Mouse (Mus musculus): ENCODE results near the gene Josd2. TPM values are rescaled to one million over a fixed set of nuclear protein-coding genes. Genes with fewer than 3 reads are reported as not detected.
A peak's percentile ranks its signal among the peaks of the same experiment; 100 is the strongest.

The Josd2 gene
- polyA plus RNA-seq, 1 experiment from 2014 or later, result 78.5 TPM

DNA sequence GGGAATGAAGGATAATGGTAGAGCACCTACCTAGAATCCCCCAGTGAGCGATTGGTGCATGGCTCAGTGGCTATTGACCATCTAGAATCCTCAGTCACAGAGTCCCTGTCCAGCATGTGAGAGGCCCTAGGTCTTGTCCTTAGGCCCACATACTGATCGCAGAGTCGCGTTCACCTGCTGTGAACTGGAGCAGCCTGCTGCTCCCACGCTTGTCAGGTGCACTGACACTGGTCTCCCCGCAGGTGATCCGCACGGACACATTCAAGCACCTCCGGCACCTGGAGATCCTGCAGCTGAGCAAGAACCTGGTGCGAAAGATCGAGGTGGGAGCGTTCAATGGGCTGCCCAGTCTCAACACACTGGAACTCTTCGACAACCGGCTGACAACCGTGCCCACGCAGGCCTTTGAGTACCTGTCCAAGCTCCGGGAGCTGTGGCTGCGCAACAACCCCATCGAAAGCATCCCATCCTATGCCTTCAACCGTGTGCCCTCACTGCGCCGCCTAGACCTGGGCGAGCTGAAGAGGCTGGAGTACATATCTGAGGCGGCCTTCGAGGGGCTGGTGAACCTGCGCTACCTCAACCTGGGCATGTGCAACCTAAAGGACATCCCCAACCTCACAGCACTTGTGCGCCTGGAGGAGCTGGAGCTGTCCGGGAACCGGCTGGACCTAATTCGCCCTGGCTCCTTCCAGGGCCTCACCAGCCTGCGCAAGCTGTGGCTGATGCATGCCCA is 6.8 kb upstream of the Josd2 start:
- H3K27me3 ChIP-seq (ENCODE audit: poor library complexity, severe bottlenecking), result peaks cover 62% of the 10 kb centered on the region
- H3K4me3 ChIP-seq, result no peak overlapping the region
- 83% methylated on average over 31 of the region's 31 CpGs for WGBS
- H3K36me3 ChIP-seq (replicated peaks), result peaks cover 85% of the 10 kb centered on the region
- H3K4me1 ChIP-seq, result peaks cover 37% of the 10 kb centered on the region
- H3K9me3 ChIP-seq, result peaks cover 4% of the 10 kb centered on the region; the same call in 1 of the 2 replicates
- DNase-seq (ENCODE audit: extremely low spot score, low spot score), result no peak
- H3K27ac ChIP-seq, result no peak overlapping the region

DNA sequence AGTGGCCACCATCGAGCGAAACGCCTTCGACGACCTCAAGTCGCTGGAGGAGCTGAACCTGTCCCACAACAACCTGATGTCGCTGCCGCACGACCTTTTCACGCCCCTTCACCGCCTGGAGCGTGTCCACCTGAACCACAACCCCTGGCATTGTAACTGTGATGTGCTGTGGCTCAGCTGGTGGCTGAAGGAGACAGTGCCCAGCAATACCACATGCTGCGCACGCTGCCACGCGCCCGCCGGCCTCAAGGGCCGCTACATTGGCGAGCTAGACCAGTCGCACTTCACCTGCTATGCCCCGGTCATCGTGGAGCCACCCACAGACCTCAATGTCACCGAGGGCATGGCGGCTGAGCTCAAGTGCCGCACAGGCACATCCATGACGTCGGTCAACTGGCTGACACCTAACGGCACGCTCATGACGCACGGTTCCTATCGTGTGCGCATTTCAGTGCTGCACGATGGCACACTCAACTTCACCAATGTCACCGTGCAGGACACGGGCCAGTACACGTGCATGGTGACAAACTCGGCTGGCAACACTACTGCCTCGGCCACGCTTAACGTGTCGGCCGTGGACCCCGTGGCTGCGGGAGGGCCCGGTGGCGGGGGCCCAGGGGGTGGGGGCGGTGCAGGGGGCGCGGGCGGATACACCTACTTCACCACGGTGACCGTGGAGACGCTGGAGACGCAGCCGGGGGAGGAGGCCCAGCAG is 6.1 kb upstream of the Josd2 start:
- peaks cover 44% of the 10 kb centered on the region for H3K4me1 ChIP-seq
- peaks cover 62% of the 10 kb centered on the region for H3K27me3 ChIP-seq (ENCODE audit: poor library complexity, severe bottlenecking)
- peaks cover 4% of the 10 kb centered on the region; the same call in 1 of the 2 replicates for H3K9me3 ChIP-seq
- peaks cover 77% of the 10 kb centered on the region for H3K36me3 ChIP-seq (replicated peaks)
- H3K27ac ChIP-seq, result no peak overlapping the region
- H3K4me3 ChIP-seq, result peak overlapping the region; percentile 37
- no peak for DNase-seq (ENCODE audit: extremely low spot score, low spot score)
- 73% methylated on average over 57 of the region's 57 CpGs for WGBS

DNA sequence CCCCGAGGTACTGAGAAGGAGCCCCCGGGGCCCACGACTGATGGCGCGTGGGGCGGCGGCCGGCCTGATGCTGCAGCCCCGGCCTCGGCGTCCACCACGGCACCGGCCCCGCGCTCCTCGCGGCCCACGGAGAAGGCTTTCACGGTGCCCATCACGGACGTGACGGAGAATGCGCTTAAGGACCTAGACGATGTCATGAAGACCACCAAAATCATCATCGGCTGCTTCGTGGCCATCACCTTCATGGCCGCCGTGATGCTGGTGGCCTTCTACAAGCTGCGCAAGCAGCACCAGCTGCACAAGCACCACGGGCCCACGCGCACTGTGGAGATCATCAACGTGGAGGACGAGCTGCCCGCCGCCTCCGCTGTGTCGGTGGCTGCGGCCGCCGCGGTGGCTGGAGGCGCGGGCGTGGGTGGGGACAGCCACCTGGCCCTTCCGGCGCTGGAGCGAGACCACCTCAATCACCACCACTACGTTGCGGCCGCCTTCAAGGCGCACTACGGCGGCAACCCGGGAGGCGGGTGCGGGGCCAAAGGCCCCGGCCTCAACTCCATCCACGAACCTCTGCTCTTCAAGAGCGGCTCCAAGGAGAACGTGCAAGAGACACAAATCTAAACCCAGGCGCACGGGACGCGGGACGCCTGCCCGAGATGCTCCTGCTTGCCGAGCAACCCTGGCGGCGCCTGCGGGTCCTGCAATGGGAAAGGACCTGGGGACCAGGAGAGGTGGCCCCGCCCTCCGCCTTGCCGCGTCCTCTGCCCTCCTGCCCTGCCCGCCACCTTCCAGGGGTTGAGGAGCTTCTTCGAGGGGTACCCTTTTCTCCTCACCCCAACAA is 5.3 kb upstream of the Josd2 start:
- H3K27me3 ChIP-seq (ENCODE audit: poor library complexity, severe bottlenecking), result peaks cover 62% of the 10 kb centered on the region

DNA sequence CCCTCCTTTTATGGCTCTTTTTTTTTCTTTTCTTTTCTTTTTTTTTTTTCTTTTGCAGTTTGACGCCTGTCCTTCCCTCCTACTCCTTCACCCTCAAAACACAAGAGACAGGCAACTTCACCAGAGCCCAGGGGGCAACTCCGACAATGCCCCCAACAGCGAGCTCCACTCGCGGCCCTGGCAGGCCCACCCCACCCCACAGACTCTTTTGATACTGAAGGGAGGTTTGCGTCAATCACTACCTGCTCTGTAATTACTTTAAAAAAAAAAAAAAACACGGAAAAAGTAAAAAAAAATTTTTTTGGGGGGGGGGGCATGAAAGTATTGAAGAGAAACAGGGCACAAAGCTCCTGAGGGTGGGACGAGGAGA is 4.7 kb upstream of the Josd2 start:
- peaks cover 4% of the 10 kb centered on the region; the same call in 1 of the 2 replicates for H3K9me3 ChIP-seq
- H3K27me3 ChIP-seq (ENCODE audit: poor library complexity, severe bottlenecking), result peaks cover 62% of the 10 kb centered on the region
- peaks cover 64% of the 10 kb centered on the region for H3K36me3 ChIP-seq (replicated peaks)
- DNase-seq (ENCODE audit: extremely low spot score, low spot score), result no peak
- H3K4me3 ChIP-seq, result no peak overlapping the region; the same call in 1 of the 2 replicates
- WGBS, result 39% methylated on average over 8 of the region's 8 CpGs
- H3K4me1 ChIP-seq, result peaks cover 54% of the 10 kb centered on the region
- H3K27ac ChIP-seq, result no peak overlapping the region

More for the DNA sequence above, 5.3 kb upstream of the Josd2 start:
- Histone ChIP-seq H3K4me1 (peaks cover 52% of the 10 kb centered on the region), H3K4me3 (peak overlapping the region; percentile 37), H3K27ac (no peak overlapping the region), H3K36me3 (replicated peaks) (peaks cover 70% of the 10 kb centered on the region), H3K9me3 (peaks cover 4% of the 10 kb centered on the region; the same call in 1 of the 2 replicates)
- DNase-seq (ENCODE audit: extremely low spot score, low spot score), result peak; percentile 73
- 26% methylated on average over 77 of the region's 77 CpGs for WGBS

DNA sequence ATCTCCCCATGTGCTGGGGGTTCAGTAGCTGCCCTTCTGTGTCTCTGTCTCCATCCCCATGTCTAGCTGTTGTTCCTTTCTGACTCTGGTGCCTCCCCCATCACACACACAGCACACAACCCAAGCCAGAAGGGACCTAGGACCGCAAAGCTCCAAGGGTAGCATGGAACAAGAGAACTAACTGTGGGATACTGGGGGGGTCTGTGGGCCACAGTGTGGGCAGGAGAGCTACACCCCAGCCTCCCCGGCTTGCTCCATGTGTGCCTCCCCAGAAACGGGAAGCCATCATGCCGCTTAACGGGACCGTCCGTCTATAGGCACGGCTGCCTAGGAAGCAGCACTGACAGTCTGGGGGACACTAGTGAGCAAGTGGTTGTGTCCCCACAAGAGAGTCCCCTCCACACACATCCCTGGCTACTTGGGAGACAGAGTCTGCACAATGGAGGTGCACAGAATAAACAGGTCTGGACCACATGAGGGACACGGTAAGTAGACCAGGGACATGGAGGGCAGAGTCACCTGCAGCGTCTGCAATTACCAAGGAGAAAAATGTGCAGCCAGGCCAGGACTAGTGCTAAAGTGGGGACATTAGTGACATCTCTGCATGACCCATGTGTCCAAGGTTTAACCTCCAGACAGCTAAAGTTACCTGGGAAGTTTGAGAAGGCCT is 4.1 kb upstream of the Josd2 start:
- peaks cover 62% of the 10 kb centered on the region for H3K27me3 ChIP-seq (ENCODE audit: poor library complexity, severe bottlenecking)
- DNase-seq (ENCODE audit: extremely low spot score, low spot score), result no peak
- 0 out of 2 replicates have a peak, but pooled peaks cover 4% of the 10 kb centered on the region for H3K9me3 ChIP-seq
- peaks cover 57% of the 10 kb centered on the region for H3K36me3 ChIP-seq (replicated peaks)
- peaks cover 60% of the 10 kb centered on the region for H3K4me1 ChIP-seq
- H3K4me3 ChIP-seq, result no peak overlapping the region
- no peak overlapping the region for H3K27ac ChIP-seq
- WGBS, result 91% methylated on average over 10 of the region's 10 CpGs

DNA sequence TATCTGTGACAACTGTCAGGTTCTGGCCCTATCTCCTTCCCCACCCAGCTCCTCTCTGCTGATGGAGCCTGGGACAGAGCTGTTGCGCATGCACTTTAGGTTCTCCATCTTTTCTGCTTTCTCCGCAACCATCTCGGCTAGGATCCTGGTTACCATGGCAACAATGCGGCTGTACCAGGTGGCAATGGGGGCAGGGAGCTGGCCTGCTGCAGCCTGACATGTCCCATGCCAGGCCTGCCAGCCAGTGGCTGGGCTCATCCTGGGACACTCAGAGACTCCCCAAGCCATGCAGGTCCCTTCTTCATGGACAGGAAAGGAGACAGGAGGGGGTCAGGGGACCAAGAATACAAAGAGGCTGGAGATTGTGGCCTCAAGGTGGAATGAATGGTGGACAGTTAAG is 3.3 kb upstream of the Josd2 start:
- H3K36me3 ChIP-seq (replicated peaks), result peaks cover 50% of the 10 kb centered on the region
- H3K4me1 ChIP-seq, result peaks cover 68% of the 10 kb centered on the region
- H3K4me3 ChIP-seq, result no peak overlapping the region

DNA sequence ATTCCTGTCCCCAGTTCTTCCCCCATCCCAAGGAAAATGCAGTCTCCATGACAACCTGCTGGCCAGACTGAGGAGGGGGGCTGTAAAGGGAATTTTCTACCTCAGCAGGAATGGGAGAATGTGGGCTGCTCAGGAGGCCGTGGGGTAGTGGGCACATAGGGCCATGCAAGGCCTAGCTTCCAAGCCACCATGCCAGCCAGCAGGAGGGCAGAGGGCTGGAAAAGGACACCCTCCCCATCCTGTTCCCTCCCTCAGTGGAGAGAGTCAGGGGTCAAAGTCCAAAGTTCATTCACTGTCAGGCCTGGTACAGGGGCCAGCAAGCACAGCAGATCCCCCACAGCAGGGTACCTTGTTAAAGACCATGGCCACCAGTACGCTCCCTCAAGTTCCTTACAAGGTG is 2.7 kb upstream of the Josd2 start, which contains the start of gene Aspdh:
Aspdh (plus strand) TSS at position 281 of the 400 bp plus-strand sequence.
- 60% methylated on average over 2 of the region's 2 CpGs for WGBS
- 0 out of 2 replicates have a peak, but pooled peaks cover 4% of the 10 kb centered on the region for H3K9me3 ChIP-seq
- DNase-seq (ENCODE audit: extremely low spot score, low spot score), result no peak
- H3K4me1 ChIP-seq, result peaks cover 71% of the 10 kb centered on the region
- peaks cover 46% of the 10 kb centered on the region for H3K36me3 ChIP-seq (replicated peaks)
- H3K27ac ChIP-seq, result peak within 1 kb of the TSS; percentile 45; the same call in 1 of the 2 replicates
- no peak within 1 kb of the TSS; the same call in 1 of the 2 replicates for H3K4me3 ChIP-seq
- H3K27me3 ChIP-seq (ENCODE audit: poor library complexity, severe bottlenecking), result peaks cover 47% of the 10 kb centered on the region

More for the DNA sequence above, 3.3 kb upstream of the Josd2 start:
- DNase-seq (ENCODE audit: extremely low spot score, low spot score), result no peak
- Histone ChIP-seq H3K9me3 (0 out of 2 replicates have a peak, but pooled peaks cover 4% of the 10 kb centered on the region), H3K27me3 (ENCODE audit: poor library complexity, severe bottlenecking) (peaks cover 53% of the 10 kb centered on the region), H3K27ac (0 out of 2 replicates have a peak overlapping the region, but pooled peaks have one; percentile 45)
- 29% methylated on average over 4 of the region's 4 CpGs for WGBS

DNA sequence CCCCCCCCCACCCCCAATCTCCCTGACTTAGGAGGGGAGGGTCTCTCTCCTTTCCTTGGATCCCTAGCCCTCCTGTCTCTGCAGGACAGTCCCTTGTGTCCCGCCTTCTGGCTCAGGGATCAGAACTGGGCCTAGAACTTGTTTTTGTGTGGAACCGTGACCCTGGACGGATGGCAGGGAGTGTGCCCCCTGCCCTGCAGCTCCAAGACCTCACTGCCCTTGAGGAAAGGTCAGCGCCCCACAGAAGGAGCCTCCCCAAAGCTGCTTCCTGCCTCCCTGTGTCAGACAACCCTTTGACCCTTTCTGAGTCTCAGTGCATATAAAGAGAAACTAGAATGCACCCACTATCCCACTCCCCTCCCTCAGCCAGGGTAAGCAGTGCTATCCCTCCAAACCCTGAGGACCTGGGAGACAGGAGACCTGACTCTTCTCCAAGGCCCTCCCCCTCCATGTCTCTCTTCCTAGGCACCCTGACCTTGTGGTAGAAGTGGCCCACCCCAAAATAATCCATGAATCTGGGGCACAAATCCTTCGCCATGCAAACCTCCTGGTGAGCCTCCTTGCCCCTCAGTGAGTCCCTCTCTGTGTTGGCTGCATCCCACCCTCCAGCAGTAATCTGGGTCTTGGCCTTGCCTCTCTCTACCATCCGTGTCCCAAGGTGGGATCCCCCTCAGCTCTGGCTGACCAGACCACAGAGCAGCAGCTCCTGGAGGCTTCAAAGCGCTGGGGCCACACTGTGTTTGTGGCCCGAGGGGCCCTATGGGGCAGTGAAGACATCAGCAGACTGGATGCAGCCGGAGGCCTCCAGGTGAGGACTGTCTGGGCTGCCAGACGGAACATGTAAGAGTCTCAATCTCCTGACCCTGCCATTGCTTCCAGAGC is 1.5 kb upstream of the Josd2 start:
- H3K27ac ChIP-seq, result 0 out of 2 replicates have a peak overlapping the region, but pooled peaks have one; percentile 16
- WGBS, result 79% methylated on average over 10 of the region's 10 CpGs
- peaks cover 75% of the 10 kb centered on the region for H3K4me1 ChIP-seq

DNA sequence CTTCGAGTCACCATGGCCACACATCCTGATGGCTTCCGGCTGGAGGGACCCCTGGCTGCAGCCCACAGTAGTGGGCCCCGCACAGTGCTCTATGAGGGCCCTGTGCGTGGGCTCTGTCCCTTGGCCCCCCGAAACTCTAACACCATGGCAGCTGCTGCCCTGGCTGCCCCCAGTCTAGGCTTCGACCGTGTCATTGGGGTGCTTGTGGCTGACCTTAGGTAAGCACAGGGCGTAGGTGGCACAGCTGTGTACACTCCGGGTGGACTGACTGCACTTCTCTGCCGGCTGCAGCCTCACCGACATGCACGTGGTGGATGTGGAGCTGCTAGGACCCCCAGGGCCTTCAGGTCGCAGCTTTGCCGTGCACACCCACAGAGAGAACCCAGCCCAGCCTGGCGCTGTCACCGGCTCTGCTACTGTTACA is 880 bp upstream of the Josd2 start:
- no peak for DNase-seq (ENCODE audit: extremely low spot score, low spot score)
- Histone ChIP-seq H3K27ac (peak overlapping the region; percentile 87), H3K9me3 (0 out of 2 replicates have a peak, but pooled peaks cover 4% of the 10 kb centered on the region), H3K4me3 (peak overlapping the region; percentile 60), H3K4me1 (peaks cover 75% of the 10 kb centered on the region), H3K27me3 (ENCODE audit: poor library complexity, severe bottlenecking) (peaks cover 29% of the 10 kb centered on the region), H3K36me3 (replicated peaks) (peaks cover 29% of the 10 kb centered on the region)
- WGBS, result 86% methylated on average over 16 of the region's 16 CpGs

More for the DNA sequence above, 1.5 kb upstream of the Josd2 start:
- H3K36me3 ChIP-seq (replicated peaks), result peaks cover 36% of the 10 kb centered on the region
- DNase-seq (ENCODE audit: extremely low spot score, low spot score), result no peak
- 0 out of 2 replicates have a peak, but pooled peaks cover 4% of the 10 kb centered on the region for H3K9me3 ChIP-seq
- H3K27me3 ChIP-seq (ENCODE audit: poor library complexity, severe bottlenecking), result peaks cover 36% of the 10 kb centered on the region
- no peak overlapping the region; the same call in 1 of the 2 replicates for H3K4me3 ChIP-seq

DNA sequence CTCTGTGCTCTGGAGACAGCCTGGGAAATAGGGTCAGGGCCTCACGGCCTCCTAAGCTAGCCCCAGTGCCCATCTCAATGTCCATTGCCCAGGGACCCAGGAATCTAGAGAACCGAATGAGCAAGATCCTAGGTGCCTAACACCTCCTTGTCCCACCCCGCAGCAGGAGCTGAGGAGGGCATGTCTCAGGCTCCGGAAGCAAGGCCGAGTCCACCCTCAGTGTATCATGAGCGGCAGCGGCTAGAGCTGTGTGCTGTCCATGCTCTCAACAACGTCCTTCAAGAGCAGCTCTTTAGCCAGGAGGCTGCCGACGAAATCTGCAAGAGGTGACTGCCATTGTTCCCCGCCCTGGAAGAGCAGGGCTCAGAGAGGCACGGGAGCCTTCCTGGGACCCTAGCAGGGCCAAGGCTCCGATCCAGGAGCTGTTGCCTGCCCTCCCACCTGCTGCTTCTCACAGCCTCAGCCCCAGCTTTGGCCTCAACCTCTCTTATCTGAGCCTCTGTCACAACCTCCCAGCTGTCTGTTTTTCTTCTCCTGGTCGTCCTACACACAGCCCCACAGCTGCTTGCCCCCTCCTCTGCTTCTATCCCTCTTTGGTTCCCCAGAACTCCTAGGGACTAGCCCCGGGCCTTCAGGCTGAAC is 985 bp downstream of the Josd2 start:
- H3K27me3 ChIP-seq (ENCODE audit: poor library complexity, severe bottlenecking), result peaks cover 20% of the 10 kb centered on the region
- 71% methylated on average over 15 of the region's 15 CpGs for WGBS
- peaks cover 11% of the 10 kb centered on the region for H3K36me3 ChIP-seq (replicated peaks)
- peaks cover 78% of the 10 kb centered on the region for H3K4me1 ChIP-seq
- H3K27ac ChIP-seq, result peak overlapping the region; percentile 87
- H3K4me3 ChIP-seq, result peak overlapping the region; percentile 60
- no peak for DNase-seq (ENCODE audit: extremely low spot score, low spot score)
- no peaks in the 10 kb centered on the region for H3K9me3 ChIP-seq
